8 mouse cellular contexts compared by ENCODE assay signal in the genomic region with DNA sequence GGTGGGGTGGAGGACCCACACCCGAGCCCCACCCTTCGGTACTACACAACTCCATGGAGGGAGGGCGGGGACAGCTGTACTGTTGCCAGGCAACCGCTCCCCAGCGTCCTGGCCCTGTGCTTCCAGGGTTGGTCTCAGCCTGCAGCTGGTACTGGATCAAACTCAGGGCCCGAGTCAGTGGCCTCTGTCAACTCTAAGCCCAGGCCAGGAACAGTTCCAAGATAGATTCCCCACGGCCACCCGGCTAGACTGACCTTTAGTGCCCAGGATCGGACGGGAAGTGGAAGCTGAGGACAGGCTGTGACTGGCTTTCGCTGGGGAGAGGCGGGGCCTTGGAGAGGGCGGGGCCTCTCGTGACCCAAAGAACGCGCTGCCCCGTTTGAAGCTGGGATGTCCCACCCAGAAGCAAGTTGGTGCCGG. TPM values are rescaled to one million over a fixed set of nuclear protein-coding genes. Genes with fewer than 3 reads are reported as not detected.
A peak's percentile ranks its signal among the peaks of the same experiment; 100 is the strongest.
DNase-seq lines count a peak whose midpoint lies in the region; ATAC-seq lines count a peak whose summit lies in the region.

Ttc12 (minus strand) TSS at position 334 of the 420 bp plus-strand sequence.

- no peak within 1 kb of the TSS for H3K27ac ChIP-seq in forebrain, embryonic 13.5 days
- H3K27ac ChIP-seq in lung, embryonic 16.5 days (ENCODE audit: low read length), result no peak within 1 kb of the TSS; the same call in 1 of the 2 replicates

- H3K4me3 ChIP-seq in forebrain, embryonic 13.5 days, result peak within 1 kb of the TSS; percentile 49
- peak within 1 kb of the TSS; percentile 74 for H3K4me3 ChIP-seq in lung, embryonic 16.5 days (ENCODE audit: low read length)

- no peaks in the 10 kb centered on the region for H3K36me3 ChIP-seq in forebrain, embryonic 13.5 days (ENCODE audit: poor library complexity, severe bottlenecking)
- H3K36me3 ChIP-seq in lung, embryonic 16.5 days (ENCODE audit: control insufficient read depth, insufficient read depth, low read length), result no peaks in the 10 kb centered on the region

- H3K9me3 ChIP-seq in forebrain, embryonic 13.5 days (replicated peaks), result no peaks in the 10 kb centered on the region
- no peaks in the 10 kb centered on the region for H3K9me3 ChIP-seq in lung, embryonic 16.5 days (ENCODE audit: control insufficient read depth, low read length)

- intact Hi-C loops in heart, postnatal 25 days (cut with DNase I), result no loop called here

- WGBS in forebrain, embryonic 13.5 days, result 2% methylated on average over 18 of the region's 18 CpGs
- under 1% methylated on average over 18 of the region's 18 CpGs for WGBS in lung, embryonic 16.5 days

- peak within 1 kb of the TSS; percentile 59 for H3K9ac ChIP-seq in forebrain, embryonic 13.5 days
- peak within 1 kb of the TSS; percentile 63 for H3K9ac ChIP-seq in lung, embryonic 16.5 days (ENCODE audit: low read length)

- DNase-seq in MEL-GATA-1-ER (ENCODE audit: extremely low read depth, low read depth), result peak; percentile 19
- peak; percentile 22 for DNase-seq in c-Kit-positive CD71-positive TER-119-positive erythroid progenitor cells, embryonic 14.5 days (ENCODE audit: low spot score)
- DNase-seq in heart, postnatal 25 days (ENCODE audit: low spot score), result peak; percentile 83
- peak; percentile 61 to 65 for DNase-seq in layer of hippocampus, adult 8-10 months (ENCODE audit: low spot score in 2 of 2)
- peak; percentile 80 for DNase-seq in thymus, postnatal 14 days

- peaks cover 5% of the 10 kb centered on the region; the same call in 1 of the 2 replicates for H3K27me3 ChIP-seq in forebrain, embryonic 13.5 days
- no peaks in the 10 kb centered on the region for H3K27me3 ChIP-seq in lung, embryonic 16.5 days (ENCODE audit: control insufficient read depth, insufficient read depth, low read depth, low read length)

- H3K4me1 ChIP-seq in forebrain, embryonic 13.5 days, result peaks cover 25% of the 10 kb centered on the region
- H3K4me1 ChIP-seq in lung, embryonic 16.5 days (replicated peaks; ENCODE audit: control insufficient read depth, insufficient read depth, low read length), result peaks cover 2% of the 10 kb centered on the region

- ATAC-seq in forebrain, embryonic 13.5 days, result peak; percentile 86
- peak; percentile 94 for ATAC-seq in lung, embryonic 16.5 days (ENCODE audit: low read depth)
- peak; percentile 49; the same call in 1 of the 2 replicates for ATAC-seq in neutrophil, adult 5-6 weeks (ENCODE audit: extremely low read depth, insufficient number of reproducible peaks, low FRiP score, poor library complexity, severe bottlenecking)

- H3K4me2 ChIP-seq in forebrain, embryonic 13.5 days, result peak within 1 kb of the TSS; percentile 88
- H3K4me2 ChIP-seq in lung, embryonic 16.5 days (ENCODE audit: low read depth, low read length), result peak within 1 kb of the TSS; percentile 87

RNA-seq across cellular contexts. Expression of gene Ttc12, which starts in this region (rescaled TPM):
- 0.79 and 1.0 TPM in 2 replicates for polyA plus RNA-seq in forebrain, embryonic 13.5 days (2015; fragmentation: Nextera tagmentation; extraction: Ambion mirVana)
- total RNA-seq in heart, postnatal 25 days (2021), result 10 to 100 TPM in 1 of 2 experiments, 1 to 10 TPM in 1; 9.1 to 11.0 TPM
- 1 to 10 TPM; 1.6 to 2.6 (median 2.3) TPM for total RNA-seq in layer of hippocampus, adult 8-10 months (2022)
- 4.3 and 4.7 TPM in 2 replicates for polyA plus RNA-seq in lung, embryonic 16.5 days (2015; fragmentation: Nextera tagmentation; extraction: Ambion mirVana)
- 0.81 and 1.1 TPM in 2 replicates for total RNA-seq in neutrophil, adult 5-6 weeks (2017)

Comparison
In these comparisons a context has a peak if more than half of its experiments do, and no peak if none do; other contexts are left out.
1. DNase-seq: peak in every context shown above with its lines; median percentile 83 in heart, postnatal 25 days; 80 in thymus, postnatal 14 days; 63 in layer of hippocampus, adult 8-10 months; 22 in c-Kit-positive CD71-positive TER-119-positive erythroid progenitor cells, embryonic 14.5 days; 19 in MEL-GATA-1-ER.